Mouse (Mus musculus): ENCODE results near the gene Dnajc22. TPM values are rescaled to one million over a fixed set of nuclear protein-coding genes. Genes with fewer than 3 reads are reported as not detected.
"Not testable (repeated sequence)": the region's sequence is repeated elsewhere in the genome, so short reads cannot be mapped to it uniquely, and the experiment has no call there.

Gene Dnajc22
- polyA plus RNA-seq, 1 experiment from 2014 or later: 8.0 TPM

DNA sequence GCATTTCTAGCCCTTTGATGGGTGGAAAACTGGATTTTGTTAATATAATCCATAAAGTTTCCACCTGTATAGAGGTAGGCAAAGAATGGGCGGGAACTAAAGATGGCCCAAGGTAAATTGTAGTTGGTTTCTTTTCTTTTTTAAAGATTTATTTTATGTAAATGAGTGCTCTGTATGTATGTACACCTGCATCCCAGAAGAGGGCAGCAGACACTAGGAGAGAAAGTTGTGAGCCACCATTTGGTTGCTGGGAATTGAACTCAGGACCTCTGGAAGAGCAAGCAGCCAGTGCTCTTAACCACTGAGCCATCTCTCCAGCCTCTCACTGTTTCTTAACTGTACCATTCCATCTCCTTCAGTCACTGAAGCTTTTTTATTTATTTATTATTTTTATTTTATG lies 21.0 kb upstream of the Dnajc22 start:
- H3K4me1 ChIP-seq (ENCODE audit: insufficient read depth, low read length): peaks cover 16% of the 10 kb centered on the region
- no peak overlapping the region for H3K4me2 ChIP-seq (replicated peaks; ENCODE audit: low read depth, low read length)
- H3K4me3 ChIP-seq (ENCODE audit: low read length): no peak overlapping the region
- peaks cover 6% of the 10 kb centered on the region; the same call in 1 of the 2 replicates for H3K36me3 ChIP-seq (ENCODE audit: insufficient read depth, low read length)
- 83% methylated on average over 1 of the region's 1 CpGs for WGBS
- H3K27me3 ChIP-seq (ENCODE audit: insufficient read depth, low read length): peaks cover 4% of the 10 kb centered on the region; the same call in 1 of the 2 replicates
- no peak for ATAC-seq (ENCODE audit: low FRiP score, low TSS enrichment)
- no peak overlapping the region for H3K27ac ChIP-seq (ENCODE audit: low read length)
- no peak overlapping the region for H3K9ac ChIP-seq (replicated peaks; ENCODE audit: low read length)
- H3K9me3 ChIP-seq (ENCODE audit: low read length): no peaks in the 10 kb centered on the region

- peak; percentile 5; the same call in 1 of the 2 replicates for ATAC-seq (ENCODE audit: low FRiP score, low TSS enrichment)
- 10% methylated on average over 9 of the region's 9 CpGs for WGBS
- Histone ChIP-seq H3K27ac (ENCODE audit: low read length) (peak within 1 kb of the TSS; percentile 95), H3K4me3 (ENCODE audit: low read length) (peak within 1 kb of the TSS; percentile 77), H3K27me3 (ENCODE audit: insufficient read depth, low read length) (peaks cover 2% of the 10 kb centered on the region; the same call in 1 of the 2 replicates), H3K4me2 (replicated peaks; ENCODE audit: low read depth, low read length) (peak within 1 kb of the TSS; percentile 78), H3K36me3 (ENCODE audit: insufficient read depth, low read length) (peaks cover 23% of the 10 kb centered on the region), H3K9ac (replicated peaks; ENCODE audit: low read length) (peak within 1 kb of the TSS; percentile 81), H3K4me1 (ENCODE audit: insufficient read depth, low read length) (peaks cover 27% of the 10 kb centered on the region), H3K9me3 (ENCODE audit: low read length) (no peaks in the 10 kb centered on the region)
Observed at GRCm38 (mm10) chr15:99074019-99074599, 18.9 kb upstream of the Dnajc22 start, which contains the start of gene Troap. Gene Troap (plus strand): TSS chr15:99074575.

- H3K4me3 ChIP-seq (ENCODE audit: low read length): peak overlapping the region; percentile 77
- peak overlapping the region; percentile 95 for H3K27ac ChIP-seq (ENCODE audit: low read length)
- under 1% methylated on average over 44 of the region's 44 CpGs for WGBS
- peak; percentile 99 for ATAC-seq (ENCODE audit: low FRiP score, low TSS enrichment)
- H3K9me3 ChIP-seq (ENCODE audit: low read length): no peaks in the 10 kb centered on the region
- H3K36me3 ChIP-seq (ENCODE audit: insufficient read depth, low read length): peaks cover 23% of the 10 kb centered on the region
- peaks cover 27% of the 10 kb centered on the region for H3K4me1 ChIP-seq (ENCODE audit: insufficient read depth, low read length)
- peak overlapping the region; percentile 78 for H3K4me2 ChIP-seq (replicated peaks; ENCODE audit: low read depth, low read length)
- peak overlapping the region; percentile 81 for H3K9ac ChIP-seq (replicated peaks; ENCODE audit: low read length)
- H3K27me3 ChIP-seq (ENCODE audit: insufficient read depth, low read length): no peaks in the 10 kb centered on the region
Observed at GRCm38 (mm10) chr15:99074600-99075333, 18.2 kb upstream of the Dnajc22 start.

- H3K4me1 ChIP-seq (ENCODE audit: insufficient read depth, low read length): peaks cover 27% of the 10 kb centered on the region
- 100% methylated on average over 3 of the region's 3 CpGs for WGBS
- H3K9ac ChIP-seq (replicated peaks; ENCODE audit: low read length): peak overlapping the region; percentile 81; the same call in 1 of the 2 replicates
- not testable (repeated sequence) for H3K27ac ChIP-seq (ENCODE audit: low read length); ATAC-seq (ENCODE audit: low FRiP score, low TSS enrichment); H3K27me3 ChIP-seq (ENCODE audit: insufficient read depth, low read length); H3K9me3 ChIP-seq (ENCODE audit: low read length)
- H3K36me3 ChIP-seq (ENCODE audit: insufficient read depth, low read length): peaks cover 26% of the 10 kb centered on the region
- peak overlapping the region; percentile 77; the same call in 1 of the 2 replicates for H3K4me3 ChIP-seq (ENCODE audit: low read length)
- H3K4me2 ChIP-seq (replicated peaks; ENCODE audit: low read depth, low read length): peak overlapping the region; percentile 78
Observed at GRCm38 (mm10) chr15:99076011-99076410, 17.0 kb upstream of the Dnajc22 start.

DNA sequence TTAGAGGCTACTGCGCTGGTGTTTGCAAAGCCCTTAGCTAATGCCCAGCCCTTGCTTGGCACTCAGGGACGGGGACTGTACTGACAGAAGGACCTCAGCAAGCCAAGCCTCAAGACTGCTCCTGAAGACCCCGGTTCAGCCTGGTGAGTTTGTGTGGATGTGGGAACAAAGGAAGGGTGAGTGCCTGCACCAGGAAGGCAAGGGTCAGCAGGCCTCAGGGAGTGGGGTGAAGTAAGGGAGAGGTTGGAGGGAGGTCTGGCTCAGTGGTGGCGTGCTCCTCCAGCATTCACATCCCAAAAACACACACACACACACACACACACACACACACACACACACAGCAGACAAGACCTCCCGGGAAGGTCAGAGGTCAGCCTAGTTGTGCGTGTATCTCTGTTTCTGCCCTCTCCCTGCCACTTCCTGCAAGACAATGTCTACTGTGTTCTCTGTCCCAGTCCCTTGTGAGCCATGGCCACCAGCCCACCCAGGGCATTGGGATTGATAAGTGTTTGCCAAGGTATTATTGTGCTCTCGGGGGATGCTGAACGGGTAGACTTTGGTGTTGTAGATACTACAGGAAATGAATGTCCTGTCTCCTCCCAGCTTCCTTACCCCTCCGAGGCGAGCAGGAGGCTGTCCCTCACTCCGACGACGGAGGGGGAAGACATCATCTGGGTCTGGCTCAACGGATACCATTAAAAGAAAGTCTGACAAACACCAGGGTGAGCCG lies 14.6 kb upstream of the Dnajc22 start:
- Histone ChIP-seq H3K27me3 (ENCODE audit: insufficient read depth, low read length) (no peaks in the 10 kb centered on the region), H3K9ac (replicated peaks; ENCODE audit: low read length) (no peak overlapping the region), H3K4me3 (ENCODE audit: low read length) (no peak overlapping the region), H3K9me3 (ENCODE audit: low read length) (no peaks in the 10 kb centered on the region), H3K27ac (ENCODE audit: low read length) (no peak overlapping the region), H3K4me2 (replicated peaks; ENCODE audit: low read depth, low read length) (no peak overlapping the region), H3K4me1 (ENCODE audit: insufficient read depth, low read length) (peaks cover 27% of the 10 kb centered on the region), H3K36me3 (ENCODE audit: insufficient read depth, low read length) (peaks cover 46% of the 10 kb centered on the region)
- no peak for ATAC-seq (ENCODE audit: low FRiP score, low TSS enrichment)
- 74% methylated on average over 15 of the region's 15 CpGs for WGBS

DNA sequence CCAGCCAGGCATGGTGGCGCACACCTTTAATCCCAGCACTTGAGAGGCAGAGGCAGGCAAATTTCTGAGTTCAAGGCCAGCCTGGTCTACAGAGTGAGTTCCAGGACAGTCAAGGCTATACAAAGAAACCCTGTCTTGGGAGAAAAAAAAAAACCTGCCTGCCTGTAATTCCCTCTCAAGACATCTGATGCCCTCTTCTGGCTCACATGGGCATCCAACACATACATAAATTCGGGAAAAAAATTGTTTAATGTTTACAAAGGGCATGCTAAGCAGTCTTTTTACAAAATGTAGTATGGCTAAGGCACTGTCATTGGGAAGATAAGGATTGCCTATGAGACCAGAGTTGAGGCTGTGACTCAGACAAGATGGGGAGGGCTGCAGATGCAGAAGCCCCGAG lies 13.2 kb upstream of the Dnajc22 start:
- peaks cover 46% of the 10 kb centered on the region for H3K36me3 ChIP-seq (ENCODE audit: insufficient read depth, low read length)
- no peak overlapping the region for H3K9ac ChIP-seq (replicated peaks; ENCODE audit: low read length)
- H3K27ac ChIP-seq (ENCODE audit: low read length): no peak overlapping the region
- 83% methylated on average over 3 of the region's 3 CpGs for WGBS
- ATAC-seq (ENCODE audit: low FRiP score, low TSS enrichment): no peak
- H3K4me3 ChIP-seq (ENCODE audit: low read length): no peak overlapping the region
- peaks cover 5% of the 10 kb centered on the region for H3K27me3 ChIP-seq (ENCODE audit: insufficient read depth, low read length)
- H3K4me1 ChIP-seq (ENCODE audit: insufficient read depth, low read length): peaks cover 32% of the 10 kb centered on the region
- H3K4me2 ChIP-seq (replicated peaks; ENCODE audit: low read depth, low read length): no peak overlapping the region
- H3K9me3 ChIP-seq (ENCODE audit: low read length): no peaks in the 10 kb centered on the region

DNA sequence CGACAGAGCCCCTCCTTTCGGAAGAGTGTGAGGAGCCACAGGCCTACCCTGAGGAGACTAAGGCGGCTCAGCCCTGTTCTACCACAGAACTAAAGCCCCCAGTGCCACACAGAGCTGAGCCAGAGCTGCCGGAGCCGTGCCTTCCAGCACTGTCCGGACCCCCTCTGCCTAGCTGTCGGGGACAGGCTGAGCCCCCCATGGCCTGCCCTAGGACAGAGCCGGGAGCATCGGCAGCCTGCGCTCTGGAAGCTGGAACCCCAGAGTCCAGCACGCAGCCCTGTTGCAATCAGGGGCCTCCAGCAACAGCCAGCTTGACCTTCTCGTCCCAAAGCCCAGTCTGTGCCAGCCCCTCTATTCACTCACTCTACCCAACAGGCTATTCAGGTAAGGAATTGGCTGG lies 10.6 kb upstream of the Dnajc22 start:
- Histone ChIP-seq H3K4me3 (ENCODE audit: low read length) (no peak overlapping the region), H3K27ac (ENCODE audit: low read length) (no peak overlapping the region), H3K4me2 (replicated peaks; ENCODE audit: low read depth, low read length) (no peak overlapping the region), H3K9ac (replicated peaks; ENCODE audit: low read length) (no peak overlapping the region), H3K27me3 (ENCODE audit: insufficient read depth, low read length) (peaks cover 29% of the 10 kb centered on the region), H3K4me1 (ENCODE audit: insufficient read depth, low read length) (peaks cover 21% of the 10 kb centered on the region), H3K36me3 (ENCODE audit: insufficient read depth, low read length) (peaks cover 38% of the 10 kb centered on the region), H3K9me3 (ENCODE audit: low read length) (no peaks in the 10 kb centered on the region)
- 97% methylated on average over 11 of the region's 12 CpGs for WGBS
- no peak for ATAC-seq (ENCODE audit: low FRiP score, low TSS enrichment)

DNA sequence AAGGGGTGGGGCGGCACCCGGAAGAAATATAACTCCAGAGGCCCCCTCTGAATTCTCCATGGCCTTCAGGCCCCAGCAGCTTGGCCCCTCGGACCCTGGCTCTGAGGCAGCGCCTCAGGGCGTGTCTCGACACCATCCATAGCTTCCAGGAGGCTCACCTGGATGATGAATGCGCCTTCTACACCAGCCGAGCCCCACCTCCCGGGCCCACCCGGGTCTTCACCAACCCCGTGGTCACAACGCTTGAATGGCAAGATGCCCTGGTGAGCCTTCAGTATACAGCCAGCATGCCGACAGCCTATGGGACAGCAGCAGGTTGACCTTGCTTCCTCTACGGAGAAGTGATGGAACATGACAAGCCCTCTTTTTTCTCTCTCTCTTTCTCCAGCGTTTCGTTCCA lies 10.1 kb upstream of the Dnajc22 start:
- 85% methylated on average over 16 of the region's 16 CpGs for WGBS
- Histone ChIP-seq H3K4me3 (ENCODE audit: low read length) (no peak overlapping the region), H3K4me1 (ENCODE audit: insufficient read depth, low read length) (peaks cover 21% of the 10 kb centered on the region), H3K27ac (ENCODE audit: low read length) (no peak overlapping the region), H3K36me3 (ENCODE audit: insufficient read depth, low read length) (peaks cover 33% of the 10 kb centered on the region), H3K4me2 (replicated peaks; ENCODE audit: low read depth, low read length) (no peak overlapping the region), H3K9me3 (ENCODE audit: low read length) (no peaks in the 10 kb centered on the region), H3K27me3 (ENCODE audit: insufficient read depth, low read length) (peaks cover 35% of the 10 kb centered on the region), H3K9ac (replicated peaks; ENCODE audit: low read length) (no peak overlapping the region)
- ATAC-seq (ENCODE audit: low FRiP score, low TSS enrichment): no peak

DNA sequence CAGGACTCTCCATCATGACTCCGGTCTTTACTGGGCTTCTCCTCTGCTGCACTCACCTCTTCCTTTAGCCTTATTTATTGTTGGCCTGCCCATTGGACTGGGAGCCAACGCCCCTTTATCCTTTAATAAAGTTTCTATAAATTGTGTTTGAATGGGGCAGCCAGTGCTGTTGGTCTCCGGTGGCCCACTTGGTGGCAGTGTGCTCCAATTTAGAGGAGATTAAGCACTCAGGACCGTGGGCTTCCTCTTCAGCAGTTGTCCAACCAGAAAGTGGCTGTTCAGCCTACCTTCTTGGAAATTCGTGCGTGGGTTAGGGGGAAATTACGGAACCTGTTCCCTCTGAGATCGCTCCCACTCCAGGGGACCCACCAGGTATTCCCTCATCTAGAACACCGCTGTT lies 9.7 kb upstream of the Dnajc22 start:
- Histone ChIP-seq H3K36me3 (ENCODE audit: insufficient read depth, low read length) (peaks cover 29% of the 10 kb centered on the region), H3K27me3 (ENCODE audit: insufficient read depth, low read length) (peaks cover 39% of the 10 kb centered on the region), H3K27ac (ENCODE audit: low read length) (no peak overlapping the region), H3K4me2 (replicated peaks; ENCODE audit: low read depth, low read length) (no peak overlapping the region), H3K4me3 (ENCODE audit: low read length) (no peak overlapping the region), H3K9me3 (ENCODE audit: low read length) (no peaks in the 10 kb centered on the region), H3K9ac (replicated peaks; ENCODE audit: low read length) (no peak overlapping the region), H3K4me1 (ENCODE audit: insufficient read depth, low read length) (peaks cover 21% of the 10 kb centered on the region)
- WGBS: 72% methylated on average over 9 of the region's 9 CpGs
- ATAC-seq (ENCODE audit: low FRiP score, low TSS enrichment): no peak; the same call in 1 of the 2 replicates

All from kidney, embryonic 16.5 days (tissue).